Mouse (Mus musculus) mature B cell (primary cell): ENCODE data around the gene Nf2.

Experiments used
- in situ Hi-C: fragments of 300-500 bp; cut with MboI; formaldehyde crosslinking; loops from 2 replicates; pipeline ENCODE4 v1.14.3; 2019

Gene Nf2

DNA sequence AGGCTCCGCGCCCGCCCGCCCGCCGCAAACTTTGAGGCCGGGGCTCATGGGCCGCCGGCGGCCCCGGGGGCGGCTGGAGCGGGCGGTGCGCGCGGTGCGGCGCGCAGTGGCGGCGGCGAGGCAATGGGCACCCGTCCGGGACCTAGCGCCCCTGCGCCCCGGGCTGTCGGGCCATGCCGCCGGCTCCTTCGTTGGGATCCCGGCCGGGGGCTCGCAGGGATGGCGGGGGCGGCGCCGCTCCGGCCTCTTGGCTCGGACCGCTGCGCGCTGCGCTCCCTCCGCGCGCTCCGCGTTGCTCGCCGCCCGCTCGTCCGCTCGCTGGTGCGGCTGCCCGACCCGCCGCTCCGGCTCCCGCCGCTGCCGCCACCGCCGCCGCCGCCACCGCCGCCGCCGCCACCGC, 102.6 kb downstream of the Nf2 start, which contains the start of gene Cabp7:
Gene Cabp7 (minus strand): TSS at position 46 of the 400 bp plus-strand sequence.
- in situ Hi-C loops = no loop called here

DNA sequence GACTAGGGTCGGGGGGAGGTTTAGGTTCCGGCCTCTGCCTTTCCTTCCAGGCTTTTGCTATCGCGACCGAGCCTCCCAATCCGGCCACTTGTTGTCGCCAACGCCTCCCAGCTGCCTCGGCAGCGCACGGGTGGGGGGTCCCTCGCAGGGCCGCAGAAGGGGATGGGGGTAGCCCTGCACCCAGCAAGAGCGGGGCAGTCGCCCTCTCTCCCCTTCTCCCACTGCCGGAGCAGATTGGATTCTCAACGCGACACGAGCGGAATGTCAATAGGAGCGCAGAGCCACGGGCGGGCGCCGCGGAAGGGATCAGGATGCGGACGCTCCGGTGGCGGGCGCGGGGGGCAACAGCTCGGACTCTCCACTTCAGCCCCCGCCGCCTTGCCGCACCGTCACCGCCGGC, 103.4 kb downstream of the Nf2 start:
- in situ Hi-C loops = no loop called here

DNA sequence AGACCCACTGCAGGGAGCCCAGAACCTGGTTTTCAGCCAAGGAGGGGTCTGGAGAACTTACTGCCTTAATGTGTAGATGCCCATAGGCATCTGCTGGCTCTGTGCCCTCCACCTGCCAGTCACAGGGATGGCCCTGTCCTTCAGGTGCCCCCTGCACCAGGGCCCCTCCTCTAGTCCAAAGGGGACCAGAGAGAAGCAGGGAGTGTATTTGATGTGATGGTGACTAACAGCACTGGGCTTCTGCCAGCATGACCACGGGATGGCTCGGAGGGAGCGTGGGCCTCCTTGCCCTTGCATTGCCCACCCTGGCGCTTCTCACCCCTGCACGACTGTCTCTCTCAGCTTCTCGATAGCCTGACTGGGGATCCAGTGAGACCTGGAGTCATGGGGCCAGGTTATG, 104.6 kb downstream of the Nf2 start:
- in situ Hi-C loops = no loop called here

DNA sequence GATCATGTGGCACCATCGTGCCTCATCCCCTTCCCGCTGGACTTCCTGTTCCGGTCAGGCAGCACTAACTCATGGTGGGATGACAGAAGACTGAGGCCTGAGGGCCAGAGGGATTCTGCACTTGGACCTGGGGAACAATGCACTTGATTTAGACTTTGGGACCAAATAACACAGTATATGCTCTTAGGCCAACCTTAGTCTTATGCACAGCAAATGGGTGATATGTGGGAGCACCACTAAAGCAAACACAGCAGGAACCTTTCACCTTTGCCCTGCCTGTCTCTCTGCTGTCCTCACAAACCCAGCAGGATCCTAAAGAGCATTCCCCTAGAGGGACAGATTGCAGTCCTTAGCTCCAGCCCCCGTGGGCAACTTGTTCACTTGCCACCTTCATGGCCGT, 108.6 kb downstream of the Nf2 start:
- in situ Hi-C loops = no loop called here

DNA sequence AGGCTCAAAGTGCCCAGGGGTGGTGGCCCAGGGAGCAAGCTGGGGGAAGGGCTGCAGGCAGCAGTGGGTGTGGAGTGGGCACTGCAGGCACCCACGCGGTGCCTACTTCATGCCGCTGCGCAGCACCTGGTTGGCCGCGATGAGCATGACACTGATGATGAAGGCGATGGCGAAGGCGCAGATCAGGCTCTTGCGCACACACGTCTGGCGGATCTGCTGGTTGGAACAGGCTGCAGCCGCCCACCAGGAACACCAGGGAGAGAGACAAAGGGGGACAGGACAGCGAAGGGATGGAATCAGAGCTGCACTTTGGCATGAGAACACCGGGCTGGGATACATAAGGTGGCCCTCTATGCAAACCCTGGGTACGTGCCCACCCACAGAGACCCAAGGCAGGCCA, 110.6 kb downstream of the Nf2 start:
- in situ Hi-C loops = no loop called here

DNA sequence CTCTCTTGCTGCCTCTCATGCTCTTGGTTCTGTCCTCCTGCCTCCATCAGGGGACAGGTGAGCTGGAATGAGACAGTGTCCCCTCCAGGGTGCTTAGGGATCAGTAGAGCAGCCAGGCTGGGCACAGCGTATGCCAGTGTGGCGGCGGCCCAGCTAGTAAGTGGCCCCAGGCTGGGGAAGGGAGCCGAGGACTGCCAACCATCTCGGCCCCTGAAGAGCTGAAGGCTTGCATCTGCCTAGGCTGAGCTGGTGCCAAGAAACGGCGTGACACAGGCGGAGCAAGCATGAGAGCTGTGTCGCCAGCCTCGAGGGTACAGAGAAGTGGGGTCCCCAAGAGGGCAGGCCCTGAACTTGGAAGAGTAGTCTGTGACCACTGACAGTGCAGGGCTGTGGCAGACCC, 111.7 kb downstream of the Nf2 start:
- in situ Hi-C loops = no loop called here

DNA sequence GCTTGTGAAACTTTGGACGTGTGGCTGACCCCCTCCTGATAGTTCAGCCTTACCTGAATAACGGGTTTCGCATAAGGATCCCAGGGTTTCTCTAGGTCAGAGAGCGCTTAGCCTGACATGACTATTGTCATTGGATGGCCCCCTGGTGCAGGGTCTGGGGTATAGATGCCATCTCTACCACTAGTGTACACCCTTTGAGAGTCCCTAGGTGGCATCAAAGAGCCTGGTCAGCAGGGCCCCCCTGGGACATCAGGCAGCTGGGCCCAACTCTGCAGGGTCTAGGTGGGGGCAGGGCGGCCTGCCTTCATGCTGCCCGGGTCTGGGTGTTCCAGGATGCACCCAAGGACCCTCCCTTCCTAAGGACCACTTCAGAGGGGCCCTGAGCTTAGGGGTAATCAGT, 113.0 kb downstream of the Nf2 start:
- in situ Hi-C loops = no loop called here

DNA sequence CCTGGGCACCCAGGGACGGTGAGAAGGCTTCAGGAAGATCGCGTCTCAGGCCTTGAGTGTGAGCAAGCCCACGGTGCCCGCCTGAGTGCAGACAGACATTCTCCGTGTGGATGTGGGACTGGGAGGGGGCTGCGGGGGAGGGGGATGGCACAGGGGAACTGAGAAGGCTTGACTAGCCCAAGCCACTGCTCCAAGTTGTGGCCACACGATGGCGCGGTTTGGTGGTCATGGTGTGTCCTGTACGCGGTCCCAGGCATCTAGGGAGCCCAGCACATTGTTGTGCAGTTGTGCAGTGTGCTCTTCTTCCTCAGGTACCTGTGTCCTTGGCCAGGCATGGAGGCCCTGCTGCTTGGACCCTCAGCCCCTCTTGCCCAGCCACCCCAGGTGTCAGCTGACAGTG, 115.2 kb downstream of the Nf2 start:
- in situ Hi-C loops = no loop called here

DNA sequence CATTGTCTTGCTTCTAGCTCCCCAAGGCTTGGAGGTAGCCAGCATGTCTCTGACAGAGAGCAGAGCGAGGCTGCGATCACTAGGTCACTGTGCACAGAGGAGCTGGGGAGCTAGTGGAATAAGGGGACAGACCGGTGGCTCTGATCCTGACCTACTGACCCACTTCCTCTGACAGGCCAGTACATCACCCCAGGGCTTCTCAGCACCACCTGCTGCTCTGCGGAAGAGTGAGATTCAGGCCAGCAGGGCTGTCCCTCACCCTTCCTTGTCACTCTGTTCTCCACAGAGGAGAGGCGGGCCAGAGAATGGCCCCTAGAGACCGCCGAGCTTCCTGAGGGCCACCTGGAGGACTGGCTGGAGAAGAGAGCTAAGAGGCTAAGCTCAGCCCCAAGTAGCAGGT, 117.6 kb downstream of the Nf2 start:
- in situ Hi-C loops = no loop called here

DNA sequence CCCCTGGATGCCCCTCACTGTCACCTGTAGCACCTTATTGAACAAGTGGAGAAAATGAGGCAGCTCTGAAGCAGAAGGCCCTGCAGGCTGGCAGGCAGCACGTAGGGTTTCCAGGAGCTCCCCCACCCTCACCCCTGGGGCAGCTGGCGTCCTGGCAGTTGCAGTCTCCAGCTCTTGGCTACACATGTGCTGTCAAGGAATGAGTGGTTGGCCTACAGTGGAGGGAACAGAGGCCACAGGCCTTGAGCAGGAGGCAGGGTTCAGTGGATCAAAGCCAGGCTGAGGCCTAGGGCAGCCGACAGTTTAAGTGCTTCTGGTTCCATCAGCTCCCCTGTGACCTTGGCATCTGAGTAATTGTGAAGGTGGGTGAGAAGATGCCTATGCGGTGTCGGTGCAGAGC, 118.4 kb downstream of the Nf2 start:
- in situ Hi-C loops = no loop called here

DNA sequence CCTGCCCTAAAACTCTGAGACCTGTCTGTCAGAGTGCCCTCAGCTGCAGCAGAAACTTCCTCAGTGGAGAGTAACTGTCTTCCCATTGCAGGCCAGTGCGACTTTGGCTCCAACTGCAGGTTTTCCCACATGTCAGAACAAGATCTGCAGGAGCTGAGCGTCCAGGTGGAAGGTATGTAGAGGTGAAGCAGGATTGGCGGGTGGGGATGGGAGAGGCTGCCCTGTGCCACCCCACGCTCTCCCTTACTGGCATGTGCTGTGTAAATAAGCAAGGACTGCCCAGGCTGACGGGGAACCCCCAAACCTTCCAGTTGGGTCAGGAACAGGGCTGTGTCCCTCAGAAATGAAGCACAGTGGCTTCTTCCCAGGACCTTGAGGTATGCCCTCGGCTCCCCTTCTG, 119.2 kb downstream of the Nf2 start:
- in situ Hi-C loops = no loop called here

DNA sequence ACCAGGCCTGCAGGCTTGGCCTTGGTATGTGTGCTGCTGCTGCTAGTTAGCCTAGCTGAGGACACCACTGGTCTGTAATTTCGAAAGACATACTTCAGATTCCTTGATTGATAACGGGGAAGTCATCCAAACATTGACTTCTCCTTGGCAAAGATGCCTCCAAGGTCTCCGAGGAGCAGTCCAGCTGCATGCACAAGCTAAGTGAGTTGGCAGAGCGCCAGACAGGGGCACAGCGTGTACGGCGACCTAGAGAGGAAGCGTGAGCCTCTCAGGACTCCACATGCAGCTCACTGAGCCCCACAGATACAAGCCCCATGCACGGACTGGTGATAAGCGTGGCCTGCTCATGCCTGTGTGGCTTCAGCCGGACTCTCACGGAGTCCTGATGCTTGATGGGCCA, 119.7 kb downstream of the Nf2 start:
- in situ Hi-C loops = no loop called here

DNA sequence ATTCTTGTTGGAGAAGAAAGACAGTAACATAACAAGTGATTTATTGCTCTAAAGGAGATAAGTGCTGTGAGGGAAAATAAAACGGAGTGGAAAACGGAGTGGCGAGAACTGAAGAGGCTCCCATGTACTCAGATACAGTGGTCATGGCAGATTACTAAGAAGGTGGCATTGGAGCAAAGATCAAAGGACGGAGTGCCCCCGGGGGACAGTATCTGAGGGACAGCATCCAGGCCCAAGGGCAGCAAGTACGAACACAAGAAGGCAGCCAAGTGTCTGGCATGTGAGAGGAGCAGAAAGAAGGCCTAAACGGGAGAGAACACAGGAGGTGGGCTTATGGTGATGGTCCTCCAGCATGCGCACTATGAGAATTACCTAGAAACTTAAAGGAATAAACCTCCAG, 127.6 kb downstream of the Nf2 start:
- in situ Hi-C loops = no loop called here

DNA sequence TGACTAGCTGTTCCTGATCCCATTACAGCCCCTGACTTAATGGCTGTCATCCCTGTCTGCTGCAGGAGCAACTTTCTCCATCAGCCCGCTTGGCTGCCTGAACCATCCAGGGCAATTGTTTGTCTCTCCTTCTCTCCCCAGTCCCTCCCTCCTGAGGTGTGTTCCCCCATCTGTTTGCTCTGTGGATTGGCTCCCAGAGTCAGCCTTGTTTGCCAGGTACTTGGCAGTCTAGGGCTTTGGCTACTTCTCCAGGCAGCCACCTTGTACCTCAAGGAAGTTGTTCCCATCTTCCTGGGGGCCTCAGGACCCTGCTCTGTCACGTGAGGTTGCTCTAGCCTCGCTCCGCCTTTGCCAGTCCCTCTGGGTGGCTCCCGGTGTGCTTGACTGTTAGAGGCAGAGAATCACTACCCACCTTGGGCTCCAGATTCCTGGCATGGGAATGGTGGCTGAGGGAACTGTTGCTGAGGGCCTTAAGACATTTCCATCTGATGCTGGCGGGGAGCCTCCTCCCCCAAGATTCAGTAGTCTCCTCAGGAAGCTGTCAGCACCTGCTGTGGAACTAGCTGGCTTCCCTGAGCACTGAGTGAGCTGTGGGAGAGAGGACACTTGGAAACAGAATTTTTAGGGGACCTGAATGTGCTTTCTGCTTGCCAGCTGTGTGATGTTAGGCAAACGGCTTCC, 128.3 kb downstream of the Nf2 start:
- in situ Hi-C loops = no loop called here

DNA sequence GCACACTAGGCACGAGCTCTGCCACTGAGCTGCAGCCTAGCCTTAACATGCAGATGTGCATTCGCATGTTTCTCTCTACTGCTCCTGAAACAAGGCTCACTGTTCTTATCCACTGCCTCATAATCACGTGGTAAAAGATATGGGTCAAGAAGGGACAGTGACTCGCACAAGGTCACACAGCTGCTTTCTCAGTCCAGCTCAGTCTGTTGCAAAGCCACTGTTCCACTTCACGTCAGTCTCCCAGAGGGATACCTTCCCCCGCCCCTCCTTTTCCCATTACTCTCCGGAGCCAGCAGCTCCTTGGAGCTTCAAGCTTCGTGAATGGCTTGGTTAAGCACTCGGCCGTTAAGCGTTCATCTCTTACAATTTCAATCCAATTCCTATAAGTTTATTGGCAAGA, 128.9 kb downstream of the Nf2 start:
- in situ Hi-C loops = no loop called here

DNA sequence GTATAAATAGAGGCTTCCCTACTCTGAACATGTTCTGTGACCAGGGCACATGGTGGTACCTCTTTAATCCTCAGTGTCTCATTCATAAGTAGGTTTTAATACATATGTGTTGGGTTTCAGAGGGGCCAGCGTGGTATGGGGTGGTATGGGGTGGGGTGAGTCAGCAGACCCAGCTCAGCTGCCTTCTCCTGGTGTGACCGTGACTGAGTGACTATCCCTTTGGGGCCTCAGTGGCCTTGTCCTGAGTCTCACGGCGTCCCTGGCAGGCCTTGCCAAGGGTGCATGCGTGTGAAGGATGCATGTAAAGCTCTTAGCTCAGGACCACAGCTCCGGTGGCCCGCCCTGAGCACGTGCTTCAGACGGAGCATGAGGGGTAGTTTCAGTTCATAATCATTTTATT, 129.4 kb downstream of the Nf2 start:
- in situ Hi-C loops = no loop called here

DNA sequence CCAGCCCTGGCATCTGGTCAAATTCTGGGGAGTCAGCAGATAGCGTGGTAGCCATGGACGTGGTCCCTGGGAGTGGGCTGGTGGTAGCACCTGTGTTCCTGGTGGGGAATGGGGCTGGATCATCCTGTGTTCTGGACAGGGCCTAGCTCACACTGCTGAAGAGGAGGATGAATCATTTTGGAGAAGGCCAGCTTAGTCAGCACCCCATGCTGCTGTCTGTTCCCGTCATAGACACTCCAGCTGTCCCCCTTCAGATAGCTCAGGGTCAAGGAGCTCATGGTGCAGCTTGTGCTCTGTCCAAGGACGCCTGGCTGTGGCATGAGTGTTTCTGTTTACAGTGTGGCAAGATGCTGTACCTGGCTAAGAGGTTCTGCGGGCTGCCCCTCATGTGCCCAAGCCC, 130.8 kb downstream of the Nf2 start:
- in situ Hi-C loops = no loop called here

DNA sequence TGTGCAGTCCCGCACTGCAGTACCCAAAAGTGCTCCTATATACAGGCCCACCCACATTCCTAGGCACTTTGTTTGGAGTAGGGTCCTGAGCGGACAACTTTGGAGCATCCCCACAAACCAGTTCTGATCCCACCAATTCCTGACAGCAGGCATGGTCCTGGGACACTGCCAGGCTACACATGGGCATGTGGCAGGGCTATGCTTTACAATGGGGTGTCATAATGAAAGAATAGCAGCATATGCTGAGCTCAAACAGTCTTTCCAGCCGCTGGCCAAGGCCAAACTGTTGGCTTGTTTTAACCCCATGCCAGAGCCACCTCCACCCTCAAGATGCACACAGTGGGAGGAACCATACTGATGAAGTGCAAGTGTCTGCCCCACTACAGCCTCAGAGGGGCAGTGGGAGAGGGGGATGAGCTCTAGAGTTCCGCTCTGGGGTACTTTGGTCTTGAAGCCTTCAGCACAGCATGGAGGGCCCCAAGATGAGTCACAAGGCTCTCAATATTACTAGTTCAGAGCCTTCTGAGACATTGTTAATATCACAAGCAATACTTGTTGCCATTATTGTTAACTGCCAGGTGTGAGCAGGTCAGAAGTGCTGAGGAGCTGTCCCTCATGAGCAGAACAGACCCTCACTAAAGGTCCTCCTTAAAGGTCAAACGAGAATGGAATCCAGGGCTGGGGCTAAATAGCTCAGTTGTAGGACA, 132.7 kb downstream of the Nf2 start:
- in situ Hi-C loops = no loop called here
